Mouse (Mus musculus) Patski (cell line): Measurements from ENCODE around the gene Rnf169. TPM values are rescaled to one million over a fixed set of nuclear protein-coding genes. Genes with fewer than 3 reads are reported as not detected.

Source experiments
- ATAC-seq: fragments of 100-300 bp; one replicate; pipeline ENCODE4 v1.8.0; 2021
- CTCF ChIA-PET: fragments of 350-600 bp; sonication (Branson Sonifier 250); formaldehyde crosslinking; loops from one replicate; lab custom pipeline; 2022; ENCODE audit warnings: inconsistent platforms; lab: Charles Lee
- POLR2A ChIA-PET: fragments of 350-600 bp; sonication (Branson Sonifier 250); formaldehyde crosslinking; loops from one replicate; lab custom pipeline; 2022; ENCODE audit warnings: antibody characterized with exemption, inconsistent platforms; lab: Charles Lee
- DNase-seq: peaks from one replicate; pipeline ENCODE4 v3.0.0-alpha.2; 2011; ENCODE audit warnings: low read depth, low spot score
- H3K27me3 ChIP-seq: fragments of 371-371 bp; one replicate; pipeline ENCODE4 v1.5.1; 2021
- CTCF ChIP-seq: fragments of 100-300 bp; IDR thresholded peaks from one replicate; pipeline ENCODE4 v1.5.1; 2021
- in situ Hi-C: fragments of 300-500 bp; cut with MboI; formaldehyde crosslinking; loops from 3 replicates; pipeline ENCODE4 v1.11.1; 2018; ENCODE audit warnings: low pct_unique_long_range_greater_than_20kb, mixed read lengths
- polyA plus RNA-seq: library from polyadenylated mRNA; unstranded; gene quantifications from one replicate; pipeline ENCODE4 v1.2.3, GENCODE M21; 2021

Gene Rnf169
- polyA plus RNA-seq = 9.3 TPM

DNA sequence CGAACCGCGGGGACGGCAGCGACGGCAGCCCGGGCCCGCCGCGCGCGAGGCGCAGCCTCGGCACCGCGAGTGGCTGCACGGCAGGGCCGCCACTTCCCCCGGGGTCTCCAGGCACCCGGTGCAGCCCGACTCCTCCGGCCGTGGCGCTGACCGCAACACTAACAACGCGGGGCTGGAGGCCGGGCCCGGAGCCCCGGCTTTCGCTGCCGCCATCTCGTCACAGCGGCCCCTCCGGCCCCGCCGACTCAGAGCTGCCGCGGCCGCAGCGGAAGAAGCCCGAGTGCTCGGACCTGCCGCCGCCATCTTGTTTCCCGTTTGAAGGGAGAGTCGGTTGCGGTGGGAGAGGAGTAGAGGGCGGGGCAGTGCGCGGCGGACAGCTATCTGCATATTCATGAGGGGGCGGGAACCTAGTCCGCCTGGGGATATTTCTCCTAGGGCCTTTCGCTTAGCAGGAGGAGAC is at the start of gene Rnf169:
Rnf169 (minus strand) TSS at position 317 of the 460 bp plus-strand sequence.
- POLR2A ChIA-PET = interaction anchor here (1.3 kb wide), 1 partner anchor 45 kb away, joined by 6 read pairs; no protein-coding TSS in a partner anchor
- CTCF ChIA-PET = interaction anchor here (0.6 to 3.0 kb wide), 6 partner anchors 9 to 58 kb away, joined by 3 to 18 read pairs (median 10); no protein-coding TSS in a partner anchor
- ATAC-seq = peak; percentile 92
- no peak for DNase-seq
- in situ Hi-C loops = loop anchor here (10.0 kb wide), 1 partner anchor 55 kb away; no protein-coding TSS in a partner anchor
- TF ChIP-seq CTCF = no peak
- peaks cover 7% of the 10 kb centered on the region for H3K27me3 ChIP-seq

DNA sequence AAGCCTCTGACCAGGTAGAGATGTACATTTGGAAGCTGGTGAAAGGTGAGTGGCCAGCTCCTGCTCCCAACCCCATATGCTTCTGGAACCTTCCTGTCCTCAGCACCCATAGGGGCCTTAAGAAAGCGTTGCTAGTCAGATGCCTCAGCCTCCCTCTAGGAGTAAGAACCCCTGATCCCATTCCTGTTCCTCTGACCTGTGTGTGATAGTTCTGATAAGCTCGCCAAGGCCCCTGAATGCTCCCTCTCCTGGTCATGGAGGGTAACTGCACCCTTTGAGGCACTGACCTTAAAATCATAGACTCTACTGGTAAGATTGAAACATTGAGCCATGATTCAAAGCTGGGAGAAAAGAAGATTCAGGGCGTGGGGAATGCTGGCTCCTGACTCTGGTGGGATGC is 49.1 kb upstream of the Rnf169 start:
- ChIA-PET POLR2A (no interaction called here), CTCF (interaction anchor here (1.1 to 3.2 kb wide), 5 partner anchors 10 to 81 kb away, joined by 3 to 14 read pairs (median 4); no protein-coding TSS in a partner anchor)
- in situ Hi-C loops = no loop called here
- ATAC-seq (no peak), DNase-seq (no peak)
- TF ChIP-seq CTCF = no peak
- no peaks in the 10 kb centered on the region for H3K27me3 ChIP-seq

DNA sequence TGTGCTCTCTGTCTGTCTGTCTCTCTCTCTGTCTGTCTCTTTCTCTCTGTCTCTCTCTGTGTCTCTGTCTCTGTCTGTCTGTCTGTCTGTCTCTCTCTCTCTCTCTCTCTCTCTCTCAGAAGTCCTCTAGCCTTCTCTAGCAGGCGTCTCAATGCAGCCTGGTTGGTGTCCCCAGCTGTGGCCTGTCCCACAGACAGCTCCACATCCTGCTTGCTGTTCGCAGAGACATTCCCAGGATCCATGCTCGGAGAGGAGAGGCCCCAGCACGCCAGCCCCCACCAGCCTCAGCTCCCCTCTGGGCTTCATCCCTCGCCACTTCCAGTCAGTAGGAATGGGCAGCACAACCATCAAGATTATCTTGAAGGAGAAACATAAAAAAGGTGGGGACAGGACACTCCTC is 47.1 kb upstream of the Rnf169 start:
- CTCF ChIA-PET = no interaction called here
- POLR2A ChIA-PET = no interaction called here
- H3K27me3 ChIP-seq = no peaks in the 10 kb centered on the region
- DNase-seq (no peak), ATAC-seq (no peak)
- in situ Hi-C loops = no loop called here
- no peak for TF ChIP-seq CTCF

DNA sequence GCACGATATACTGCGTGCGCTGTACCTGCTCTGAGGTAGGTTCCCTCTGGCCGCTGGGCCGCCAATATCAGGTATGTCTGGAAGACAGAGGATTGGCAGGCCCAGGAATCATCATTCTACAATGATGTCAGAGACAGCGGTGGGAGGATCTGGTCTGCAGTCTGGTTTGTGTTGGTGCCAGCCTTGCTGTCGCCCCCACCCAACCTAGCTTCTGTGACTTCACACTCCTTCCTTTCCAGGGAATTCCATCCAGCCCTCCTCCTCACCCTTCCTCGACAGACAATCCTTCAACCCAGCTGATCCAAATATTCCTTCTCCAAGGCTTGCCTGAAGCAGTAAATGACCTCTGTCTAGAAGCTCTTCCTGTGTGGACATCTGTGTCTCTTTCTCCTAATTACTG is 36.8 kb upstream of the Rnf169 start:
- CTCF ChIA-PET = interaction anchor here (1.1 kb wide), 1 partner anchor 28 kb away, joined by 3 read pairs; no protein-coding TSS in a partner anchor
- DNase-seq (no peak), ATAC-seq (no peak)
- TF ChIP-seq CTCF = no peak
- POLR2A ChIA-PET = interaction anchor here (1.6 kb wide), 1 partner anchor 9 kb away, joined by 5 read pairs; no protein-coding TSS in a partner anchor
- peaks cover 4% of the 10 kb centered on the region for H3K27me3 ChIP-seq
- in situ Hi-C loops = no loop called here

DNA sequence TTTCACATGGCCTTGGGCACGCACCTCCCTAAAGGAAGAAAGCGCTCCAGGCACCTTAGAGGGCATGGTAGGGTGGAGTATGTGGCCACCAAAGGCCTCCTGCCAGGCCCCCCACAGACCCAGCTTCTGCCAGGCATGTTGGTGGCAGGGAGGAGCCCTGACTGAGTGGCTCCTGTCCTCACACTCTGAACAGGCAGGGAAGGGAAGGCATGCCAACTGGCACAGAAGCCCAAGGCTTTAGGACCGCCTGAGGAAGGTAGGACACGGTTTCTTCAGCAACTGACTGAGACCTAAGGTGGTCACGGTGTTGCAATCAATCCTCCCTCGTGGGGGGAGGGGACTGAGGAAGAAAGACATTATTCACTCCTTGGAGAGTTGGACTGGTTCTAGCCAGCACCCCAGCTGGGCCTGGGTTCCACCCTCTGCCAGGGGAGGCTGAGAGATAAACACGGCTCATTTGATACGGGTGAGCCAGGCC is 33.9 kb upstream of the Rnf169 start:
- no peaks in the 10 kb centered on the region for H3K27me3 ChIP-seq

DNA sequence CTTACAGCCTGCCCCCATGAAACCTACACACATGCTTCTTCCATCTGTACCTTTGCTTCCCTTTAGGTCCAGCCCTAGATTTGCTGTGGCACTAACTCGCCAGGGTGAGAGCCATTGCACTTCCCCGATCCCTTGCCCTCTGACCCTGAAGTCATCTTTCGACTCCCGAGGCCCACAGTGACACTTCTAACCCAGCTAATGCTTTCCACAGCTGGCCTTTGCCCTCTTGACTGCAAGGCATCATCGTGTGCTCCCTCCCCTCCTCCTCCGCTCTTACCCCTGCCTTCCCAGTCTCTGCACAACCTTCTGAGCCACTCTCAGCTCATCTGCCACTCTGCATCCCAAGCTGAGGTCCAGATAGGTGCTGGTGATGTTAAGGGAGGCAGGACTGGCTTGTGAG is 32.3 kb upstream of the Rnf169 start:
- ATAC-seq (no peak), DNase-seq (no peak)
- CTCF ChIA-PET = interaction anchor here (1.1 to 2.5 kb wide), 3 partner anchors 24 to 96 kb away, joined by 3 to 9 read pairs (median 4); no protein-coding TSS in a partner anchor
- peaks cover 6% of the 10 kb centered on the region for H3K27me3 ChIP-seq
- POLR2A ChIA-PET = no interaction called here
- TF ChIP-seq CTCF = no peak
- in situ Hi-C loops = no loop called here

More for the DNA sequence above, 33.9 kb upstream of the Rnf169 start:
- ChIA-PET CTCF (interaction anchor here (0.9 to 1.4 kb wide), 4 partner anchors 25 to 263 kb away, joined by 3 to 6 read pairs (median 4); no protein-coding TSS in a partner anchor), POLR2A (interaction anchor here (1.0 to 1.4 kb wide), 3 partner anchors 17 to 109 kb away, joined by 3 to 4 read pairs (median 3); no protein-coding TSS in a partner anchor)
- no peak for TF ChIP-seq CTCF
- DNase-seq (no peak), ATAC-seq (peak; percentile 78)
- in situ Hi-C loops = no loop called here

DNA sequence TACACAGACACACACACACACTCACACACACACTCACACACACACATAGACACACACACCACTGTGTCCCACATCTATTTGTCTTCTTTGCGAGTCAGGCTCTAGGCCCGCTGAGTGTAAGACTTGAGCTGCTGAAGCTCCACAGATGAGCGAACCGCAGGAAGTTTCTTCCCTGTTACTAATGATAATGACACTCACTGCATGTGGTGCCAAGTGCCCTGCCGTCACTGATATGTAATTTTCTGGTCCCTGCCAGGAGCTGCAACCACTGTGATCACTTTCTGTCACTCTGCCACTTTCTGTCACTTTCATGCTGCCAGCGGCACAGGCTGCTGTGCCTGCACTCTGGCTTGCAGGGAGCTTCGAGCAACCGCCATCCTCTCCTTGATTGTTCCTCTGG is 31.8 kb upstream of the Rnf169 start:
- CTCF ChIA-PET = interaction anchor here (0.6 to 2.5 kb wide), 5 partner anchors 20 to 178 kb away, joined by 3 to 9 read pairs (median 3); no protein-coding TSS in a partner anchor
- in situ Hi-C loops = no loop called here
- peaks cover 10% of the 10 kb centered on the region for H3K27me3 ChIP-seq
- POLR2A ChIA-PET = no interaction called here
- no peak for TF ChIP-seq CTCF
- ATAC-seq (no peak), DNase-seq (no peak)

DNA sequence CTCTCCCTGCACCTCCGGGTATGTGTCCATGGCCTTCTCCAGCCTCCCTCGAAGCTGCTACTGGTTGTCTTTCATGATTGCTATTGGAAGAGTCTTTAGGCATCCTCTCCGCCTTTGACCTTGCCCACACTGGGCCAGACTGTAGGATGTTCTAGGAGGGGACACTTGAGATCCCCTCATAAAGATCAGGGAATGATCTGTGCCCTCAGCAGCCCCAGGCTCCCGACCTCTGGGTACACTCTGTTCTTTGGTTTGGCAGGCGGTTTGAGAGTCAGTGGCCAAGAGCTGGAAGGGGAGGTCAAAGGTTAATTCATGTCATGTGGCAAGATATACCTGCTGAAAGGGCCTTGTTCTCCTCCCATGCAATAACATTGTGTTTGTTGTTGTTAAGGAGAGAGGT is 30.5 kb upstream of the Rnf169 start:
- ChIA-PET POLR2A (interaction anchor here (1.2 kb wide), 1 partner anchor 35 kb away, joined by 3 read pairs; no protein-coding TSS in a partner anchor), CTCF (interaction anchor here (1.9 to 3.4 kb wide), 3 partner anchors 20 to 96 kb away, joined by 6 to 14 read pairs (median 7); no protein-coding TSS in a partner anchor)
- peaks cover 19% of the 10 kb centered on the region for H3K27me3 ChIP-seq
- in situ Hi-C loops = no loop called here
- ATAC-seq (no peak), DNase-seq (no peak)
- no peak for TF ChIP-seq CTCF

DNA sequence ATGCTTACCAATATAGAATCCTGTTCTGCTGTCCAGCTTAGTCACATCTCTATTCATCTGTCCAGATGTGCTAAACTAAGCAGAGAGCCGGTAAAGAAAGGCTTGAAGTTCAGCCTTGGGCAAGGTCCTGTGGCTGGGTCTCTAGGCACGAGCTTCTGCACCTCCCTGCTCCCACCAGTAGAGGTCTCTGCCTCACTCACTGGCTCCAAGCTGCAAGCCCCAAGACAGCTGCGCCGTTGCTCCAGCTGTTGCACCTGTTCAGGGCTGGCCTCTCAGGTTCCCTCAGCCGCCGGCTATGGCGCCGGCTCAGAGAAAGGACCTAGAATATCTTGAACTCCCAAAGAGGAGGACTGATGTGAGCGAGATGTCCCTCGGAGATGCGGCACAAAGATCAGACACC is 29.4 kb upstream of the Rnf169 start:
- CTCF ChIA-PET = interaction anchor here (1.0 to 3.4 kb wide), 13 partner anchors 11 to 107 kb away, joined by 3 to 15 read pairs (median 5); no protein-coding TSS in a partner anchor
- DNase-seq (no peak), ATAC-seq (no peak)
- H3K27me3 ChIP-seq = peaks cover 27% of the 10 kb centered on the region
- in situ Hi-C loops = loop anchor here (5.0 kb wide), 1 partner anchor 108 kb away; no protein-coding TSS in a partner anchor
- TF ChIP-seq CTCF = peak; percentile 94
- POLR2A ChIA-PET = no interaction called here

DNA sequence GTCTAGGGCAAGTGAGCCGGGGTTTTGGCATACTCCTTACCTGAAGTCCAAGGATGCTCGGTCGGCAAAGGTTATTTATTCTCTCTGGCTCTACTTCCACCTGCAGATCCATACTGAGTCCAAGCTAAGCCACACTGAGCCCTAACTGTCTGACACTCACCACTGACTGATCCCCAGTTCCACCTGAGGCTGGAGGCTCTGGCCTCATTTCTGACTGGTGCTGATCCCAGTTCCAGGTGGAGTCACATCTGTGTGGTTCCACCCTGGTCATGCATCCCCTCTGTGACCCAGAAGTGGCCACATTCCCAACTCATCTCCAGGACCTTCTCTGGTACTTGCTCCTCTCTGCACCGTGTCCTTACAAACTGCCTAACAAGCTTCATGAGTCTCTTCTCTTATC is 28.5 kb upstream of the Rnf169 start:
- ATAC-seq (no peak), DNase-seq (no peak)
- ChIA-PET POLR2A (no interaction called here), CTCF (interaction anchor here (1.3 to 3.4 kb wide), 7 partner anchors 20 to 100 kb away, joined by 3 to 15 read pairs (median 5); no protein-coding TSS in a partner anchor)
- peaks cover 27% of the 10 kb centered on the region for H3K27me3 ChIP-seq
- no peak for TF ChIP-seq CTCF
- in situ Hi-C loops = loop anchor here (5.0 kb wide), 1 partner anchor 109 kb away; no protein-coding TSS in a partner anchor
